Mouse (Mus musculus): ENCODE data around the gene Gfod1.

GRCm38 (mm10) chr13:43235982-43236381 lies 68.0 kb downstream of the Gfod1 start:
- no peak for TF ChIP-seq ZC3H11A (IDR thresholded peaks at IDR 0.05; ENCODE audit: borderline replicate concordance, low read depth, low read length)
- no peak for TF ChIP-seq ZNF384 (IDR thresholded peaks at IDR 0.05; ENCODE audit: low read depth, low read length)
- TF ChIP-seq CHD2 (IDR thresholded peaks at IDR 0.05; ENCODE audit: low read depth, low read length), result no peak
- TF ChIP-seq MAFK (IDR thresholded peaks at IDR 0.05; ENCODE audit: insufficient read depth, low read depth, low read length), result no peak
- no peak for TF ChIP-seq HCFC1 (IDR thresholded peaks at IDR 0.05; ENCODE audit: borderline replicate concordance, insufficient read depth, low read length)

Measured in ES-E14 (cell line).